Mouse (Mus musculus) embryonic fibroblast, embryonic 13.5 days (primary cell): Measurements from ENCODE around the gene Psg16.

Source experiments
- CTCF ChIP-seq: IDR thresholded peaks from 2 replicates; pipeline ENCODE4 v1.5.1; 2011; ENCODE audit warnings: mild to moderate bottlenecking, control low read depth, low read length, moderate library complexity, borderline replicate concordance; ENCODE audit not compliant: insufficient read depth
- POLR2A ChIP-seq: IDR thresholded peaks from 2 replicates; pipeline ENCODE4 v1.6.1; 2011; ENCODE audit warnings: low read depth, mild to moderate bottlenecking, control low read depth, low read length, moderate library complexity

- TF ChIP-seq POLR2A (no peak), CTCF (no peak)
These were observed 26.7 kb upstream of the Psg16 start for GRCm38 (mm10) chr7:17047041-17047682.
